Mouse (Mus musculus) gastrocnemius, postnatal 36 days (tissue): ENCODE results near the gene Camkk1. TPM values are rescaled to one million over a fixed set of nuclear protein-coding genes. Genes with fewer than 3 reads are reported as not detected.
A peak's percentile ranks its signal among the peaks of the same experiment; 100 is the strongest.

ENCODE experiments used
- DNase-seq, 2 experiments: peaks; one replicate each; pipeline ENCODE4 v3.0.0; 2022
- intact Hi-C: fragments of 180-260 bp; cut with DNase I; formaldehyde crosslinking; loops from one replicate; pipeline ENCODE4 v1.15.1; 2025
- total RNA-seq, 2 experiments: library from RNA; stranded (reverse); gene quantifications; 2 replicates each; pipeline ENCODE4 v1.2.3; 2021

The Camkk1 gene
- total RNA-seq, 2 experiments from 2014 or later: 0.71 to 1.2 TPM

DNA sequence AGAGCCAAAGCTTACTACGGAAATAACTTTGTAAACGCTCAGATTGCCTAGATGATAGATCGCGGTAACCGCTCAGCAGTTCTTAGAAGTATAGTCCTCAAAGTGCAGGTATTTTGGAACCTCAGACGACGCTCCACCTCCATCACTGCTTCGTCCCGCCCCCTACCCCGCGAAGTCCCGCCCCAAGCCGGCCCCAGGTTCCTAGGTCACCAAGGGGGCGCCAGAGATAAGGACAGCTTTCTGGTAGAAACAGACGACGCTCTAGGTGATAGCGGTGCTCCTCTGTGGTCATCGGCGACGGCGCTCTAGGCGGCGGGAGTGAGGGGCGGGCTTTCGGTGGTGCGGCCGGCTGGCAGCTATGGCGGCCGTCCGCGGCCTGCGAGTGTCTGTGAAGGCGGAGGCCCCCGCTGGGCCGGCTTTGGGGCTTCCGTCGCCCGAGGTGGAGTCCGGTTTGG, 28.8 kb downstream of the Camkk1 start, which contains the start of gene Ncbp3:
Ncbp3 (plus strand) TSS at position 242 of the 455 bp plus-strand sequence.
- intact Hi-C loops: no loop called here
- DNase-seq: peak; percentile 91 to 93

- DNase-seq: peak in 1 of 2 experiments; percentile 26
- intact Hi-C loops: loop anchor here (2.0 kb wide), 1 partner anchor 41 kb away; no protein-coding TSS in a partner anchor
These were observed 29.4 kb downstream of the Camkk1 start for GRCm38 (mm10) chr11:73048030-73048876.

GRCm38 (mm10) chr11:73049335-73049734, 30.5 kb downstream of the Camkk1 start:
- intact Hi-C loops: loop anchor here (2.0 kb wide), 1 partner anchor 43 kb away; no protein-coding TSS in a partner anchor

DNA sequence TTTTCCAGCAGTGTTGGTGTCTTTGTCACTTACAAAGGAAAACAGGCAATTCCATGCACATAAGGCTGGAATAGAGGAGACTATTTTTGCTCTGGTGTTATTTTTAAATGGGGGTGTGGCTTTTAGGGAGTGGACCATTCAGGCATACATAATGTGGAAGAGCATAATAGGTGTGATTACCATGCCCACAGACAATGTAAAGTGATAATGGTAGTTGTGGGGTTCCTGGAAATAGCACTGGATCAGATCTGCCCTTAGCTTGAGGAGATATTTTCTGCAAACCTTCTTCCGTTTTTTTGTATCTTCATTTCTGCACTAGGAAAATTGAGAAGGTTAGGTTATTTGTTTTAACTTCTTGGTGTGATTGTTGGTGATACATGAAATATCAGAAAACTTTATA, 34.0 kb downstream of the Camkk1 start:
- DNase-seq: no peak
- intact Hi-C loops: no loop called here

More at GRCm38 (mm10) chr11:73049335-73049734, 30.5 kb downstream of the Camkk1 start:
- peak; percentile 60 to 62 for DNase-seq

GRCm38 (mm10) chr11:73057701-73058100, 38.9 kb downstream of the Camkk1 start:
- no peak for DNase-seq
- intact Hi-C loops: no loop called here

GRCm38 (mm10) chr11:73059630-73060029, 40.8 kb downstream of the Camkk1 start:
- intact Hi-C loops: no loop called here
- DNase-seq: no peak

DNA sequence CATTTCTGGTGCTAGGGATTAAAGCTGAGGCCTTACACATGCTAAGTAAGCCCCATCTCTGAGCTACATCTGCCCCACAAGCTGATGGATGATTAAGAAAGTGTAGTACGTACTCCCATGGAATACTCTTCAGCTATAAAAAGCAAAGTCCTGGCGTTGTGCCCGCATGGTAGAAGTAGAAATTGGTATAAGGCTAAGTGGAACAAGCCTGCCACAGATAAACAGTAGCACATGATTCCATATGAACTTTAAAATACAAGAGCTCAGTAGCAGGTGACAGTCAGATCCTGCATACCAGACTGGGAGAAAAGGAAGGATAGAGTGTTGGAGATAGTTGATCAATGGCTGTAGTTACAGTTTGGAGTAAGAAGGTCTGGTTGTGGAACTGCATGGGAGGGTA, 42.6 kb downstream of the Camkk1 start:
- intact Hi-C loops: no loop called here
- DNase-seq: no peak

DNA sequence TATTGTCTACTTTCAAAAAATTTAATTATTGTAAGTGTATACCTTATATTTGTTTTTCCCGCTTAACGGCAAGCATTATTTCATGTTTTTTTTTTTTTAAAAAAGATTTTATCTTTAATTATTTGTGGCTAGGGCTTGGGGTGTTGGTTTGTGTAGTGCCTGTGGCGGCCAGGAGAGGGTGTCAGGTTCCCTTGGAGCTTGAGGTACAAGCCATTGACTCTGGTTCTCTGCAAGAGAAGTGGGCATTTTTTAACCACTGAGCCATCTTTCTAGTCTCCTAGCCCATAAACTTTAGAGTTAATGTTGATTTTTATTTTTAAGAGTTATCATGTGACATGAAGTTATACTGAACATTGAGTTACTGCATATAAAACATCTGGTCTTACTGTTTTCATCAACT, 53.0 kb downstream of the Camkk1 start:
- intact Hi-C loops: loop anchor here (5.0 kb wide), 1 partner anchor 35 kb away; no protein-coding TSS in a partner anchor
- no peak for DNase-seq

GRCm38 (mm10) chr11:73076295-73076694, 57.5 kb downstream of the Camkk1 start:
- no peak for DNase-seq
- intact Hi-C loops: no loop called here

DNA sequence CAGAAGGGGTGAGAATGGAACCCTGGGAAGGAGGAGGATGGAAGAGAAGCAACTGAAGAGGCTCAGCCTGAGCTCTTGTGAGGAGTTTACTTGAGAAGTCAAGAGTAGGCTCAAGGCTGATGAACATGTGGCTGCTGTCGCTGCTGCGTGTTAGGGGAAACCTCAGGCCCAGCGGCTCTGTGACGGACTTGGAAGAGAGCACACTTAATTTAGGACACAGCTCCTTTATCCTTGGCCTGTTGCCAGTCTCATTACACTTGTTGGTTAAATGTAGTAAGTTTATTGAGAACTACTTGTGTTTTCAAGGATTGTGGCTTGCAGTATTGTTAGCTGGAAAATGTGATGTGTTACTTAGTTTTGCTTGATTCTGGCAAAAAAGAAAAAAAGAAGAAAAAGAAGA, 57.9 kb downstream of the Camkk1 start:
- DNase-seq: no peak
- intact Hi-C loops: no loop called here

- DNase-seq: no peak
- intact Hi-C loops: no loop called here
These were observed 58.5 kb downstream of the Camkk1 start for GRCm38 (mm10) chr11:73077211-73077720.

- DNase-seq: no peak
- intact Hi-C loops: no loop called here
These were observed 59.8 kb downstream of the Camkk1 start for GRCm38 (mm10) chr11:73078615-73079014.

- no peak for DNase-seq
- intact Hi-C loops: no loop called here
These were observed 61.5 kb downstream of the Camkk1 start for GRCm38 (mm10) chr11:73080306-73080705.

GRCm38 (mm10) chr11:73084303-73084702, 65.5 kb downstream of the Camkk1 start:
- intact Hi-C loops: no loop called here
- DNase-seq: no peak

DNA sequence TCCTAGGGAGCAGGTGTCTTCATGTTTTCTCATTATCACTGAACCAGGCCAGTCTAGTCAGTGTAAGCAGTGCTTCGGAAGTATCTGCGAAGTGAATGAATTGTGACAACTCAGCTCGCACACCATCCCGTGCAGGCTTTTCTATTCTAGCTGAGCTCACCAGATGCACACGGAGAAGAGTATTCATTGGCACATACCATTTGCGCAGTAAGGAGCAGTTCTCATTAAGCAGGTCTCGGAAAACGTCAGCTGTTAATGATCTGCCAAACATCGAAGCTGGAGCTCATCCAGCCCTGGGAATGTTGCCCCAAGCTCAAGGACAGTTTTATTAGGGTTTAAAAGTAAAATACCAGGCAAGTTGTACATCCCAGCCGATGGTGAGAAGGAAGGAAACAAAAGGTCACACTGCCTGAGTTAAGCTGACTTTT, 66.0 kb downstream of the Camkk1 start:
- intact Hi-C loops: no loop called here
- no peak for DNase-seq

DNA sequence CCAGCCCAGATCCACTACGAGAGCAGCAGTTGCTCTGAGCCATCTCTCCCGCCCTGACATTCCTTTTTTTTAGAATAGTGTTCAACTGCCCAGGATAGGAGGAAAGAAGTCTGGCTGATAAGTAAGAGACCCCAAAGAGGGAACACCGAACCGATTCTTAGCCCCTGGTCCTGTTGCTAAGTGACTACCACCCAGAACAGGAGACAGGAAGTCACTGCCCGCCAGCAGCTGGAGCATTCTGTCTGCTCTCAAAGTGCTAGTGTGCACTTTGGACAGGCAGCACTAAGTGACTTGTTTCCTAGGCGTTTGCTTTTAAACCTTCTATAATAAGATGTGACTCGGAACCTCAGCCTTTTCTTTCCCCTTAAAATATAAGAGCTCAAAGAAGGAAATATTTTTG, 66.6 kb downstream of the Camkk1 start:
- DNase-seq: no peak
- intact Hi-C loops: no loop called here

DNA sequence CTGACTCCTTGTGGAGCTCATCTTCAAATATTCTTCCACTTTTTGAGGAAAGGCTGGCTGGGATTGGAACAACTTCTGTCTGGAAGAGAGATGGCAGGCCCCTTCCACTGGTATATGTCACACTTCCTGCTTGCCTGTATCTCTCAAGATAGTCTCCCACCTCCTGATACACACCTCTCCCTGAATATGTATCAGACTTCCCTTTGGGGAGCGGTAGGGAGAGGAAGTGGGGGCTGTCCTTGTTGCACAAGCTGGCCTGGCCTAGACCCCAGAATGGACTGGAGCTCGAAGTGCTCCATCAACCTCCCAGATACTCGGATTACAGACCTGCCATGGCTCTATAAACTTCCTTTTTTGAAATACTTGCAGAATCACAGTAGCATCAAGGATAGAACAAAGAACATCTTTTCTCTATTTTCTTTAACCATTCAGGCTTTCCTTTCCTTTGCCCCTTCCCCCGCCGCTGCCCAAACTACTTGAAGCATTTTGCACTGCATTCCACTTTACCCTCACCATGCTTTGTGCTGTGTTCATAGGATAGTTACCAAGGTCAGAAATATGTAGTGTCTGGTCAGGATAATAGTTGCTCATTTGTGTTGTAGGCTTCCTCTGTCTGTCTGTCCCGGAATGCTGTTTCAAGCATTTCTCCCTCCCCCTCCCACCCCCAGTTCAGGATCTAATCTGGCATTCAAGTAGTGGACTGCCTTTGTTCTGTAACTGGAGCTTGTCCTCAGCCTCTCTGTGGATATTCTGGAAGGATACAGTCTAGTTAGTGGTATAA, 69.1 kb downstream of the Camkk1 start:
- no peak for DNase-seq
- intact Hi-C loops: no loop called here

DNA sequence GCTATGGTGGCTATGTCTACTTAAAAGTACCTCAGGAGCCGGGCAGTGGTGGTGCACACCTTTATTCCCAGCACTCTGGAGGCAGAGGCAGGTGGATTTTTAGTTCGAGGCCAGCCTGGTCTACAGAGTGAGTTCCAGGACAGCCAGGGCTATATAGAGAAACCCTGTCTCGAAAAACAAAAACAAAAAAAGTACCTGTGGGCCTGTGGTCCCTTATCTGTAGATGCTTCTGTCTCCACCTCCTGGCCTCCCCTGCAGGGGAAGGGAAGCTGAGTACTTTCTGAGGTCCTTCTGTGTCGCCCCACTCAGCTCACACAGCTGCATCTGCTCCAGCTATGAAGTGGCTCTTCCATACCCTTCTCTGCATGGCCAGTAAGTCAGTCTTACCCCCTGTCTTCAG, 71.5 kb downstream of the Camkk1 start, which contains the start of gene Itgae:
Itgae (plus strand) TSS at position 301 of the 400 bp plus-strand sequence.
- DNase-seq: no peak
- intact Hi-C loops: no loop called here

DNA sequence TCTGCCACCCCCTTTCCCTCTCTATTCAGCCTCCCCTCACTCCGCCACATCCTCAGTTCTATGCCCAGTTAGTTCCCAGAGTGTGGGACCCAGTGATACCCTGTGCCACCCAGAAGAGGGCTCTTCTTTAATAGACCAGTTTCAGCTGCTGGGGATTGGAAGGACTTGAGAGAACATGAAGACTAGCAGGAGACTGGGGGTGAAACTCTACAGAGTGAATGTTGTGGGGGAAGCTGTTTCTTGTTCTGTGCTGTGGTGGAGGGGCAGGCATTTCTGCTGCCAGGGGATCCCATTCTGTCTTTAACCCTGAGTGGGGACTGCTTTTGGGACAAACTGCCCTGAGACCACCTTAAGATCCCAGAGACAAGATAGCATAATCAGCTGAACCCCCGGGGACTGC, 72.0 kb downstream of the Camkk1 start:
- intact Hi-C loops: no loop called here
- DNase-seq: no peak
